Mouse (Mus musculus) E14TG2a.4 (cell line): ENCODE measurements around the gene Ndufaf3.
A peak's percentile ranks its signal among the peaks of the same experiment; 100 is the strongest.

ENCODE experiments used
- H3K27me3 ChIP-seq: 2 replicates; pipeline ENCODE4 v1.6.1; 2014; ENCODE audit warnings: low read length, control low read depth; ENCODE audit not compliant: insufficient read depth
- H3K36me3 ChIP-seq: 2 replicates; pipeline ENCODE4 v1.6.1; 2014; ENCODE audit warnings: low read length, control low read depth; ENCODE audit not compliant: insufficient read depth
- H3K4me1 ChIP-seq: replicated peaks from 2 replicates; pipeline ENCODE4 v1.6.1; 2014; ENCODE audit warnings: low read depth, low read length, control low read depth
- H3K4me3 ChIP-seq: replicated peaks from 2 replicates; pipeline ENCODE4 v1.5.1; 2014; ENCODE audit warnings: mild to moderate bottlenecking, low read length
- H3K9me3 ChIP-seq: 2 replicates; pipeline ENCODE4 v1.6.1; 2014; ENCODE audit warnings: low read length, control low read depth
- CTCF ChIP-seq: conservative IDR thresholded peaks from 2 replicates; pipeline ENCODE4 v1.5.1; 2014; ENCODE audit warnings: low read length
- NANOG ChIP-seq: IDR thresholded peaks from 2 replicates; pipeline ENCODE4 v1.6.1; 2014; ENCODE audit warnings: borderline replicate concordance, low read length, mixed read lengths
- POU5F1 ChIP-seq: IDR thresholded peaks from 2 replicates; pipeline ENCODE4 v1.6.1; 2014; ENCODE audit warnings: low read length, borderline replicate concordance

Gene Ndufaf3

DNA sequence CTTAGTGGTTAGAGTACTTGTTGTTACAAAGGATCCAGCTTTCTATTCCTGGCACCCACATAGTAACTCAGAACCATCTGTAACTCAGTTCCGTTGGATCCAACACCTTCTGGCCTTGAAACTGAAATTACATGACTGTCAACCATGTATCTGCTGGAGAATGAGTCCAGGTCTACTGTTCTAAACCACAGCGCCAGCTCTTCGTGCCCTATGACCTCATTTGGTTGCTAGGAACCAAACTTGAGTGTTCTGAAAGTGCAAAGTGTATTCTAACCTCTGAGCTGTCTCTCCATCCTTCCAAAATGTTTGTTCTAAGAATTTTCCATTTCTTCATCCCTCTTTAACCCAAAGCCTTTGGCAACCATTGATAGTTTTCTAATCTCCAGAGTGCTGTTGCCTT is 21.2 kb downstream of the Ndufaf3 start:
- peaks cover 97% of the 10 kb centered on the region for H3K36me3 ChIP-seq
- H3K4me3 ChIP-seq, result no peak overlapping the region
- no peaks in the 10 kb centered on the region for H3K27me3 ChIP-seq
- H3K4me1 ChIP-seq, result peaks cover 18% of the 10 kb centered on the region
- no peaks in the 10 kb centered on the region for H3K9me3 ChIP-seq
- TF ChIP-seq CTCF, result no peak
- TF ChIP-seq POU5F1, result no peak
- no peak for TF ChIP-seq NANOG

DNA sequence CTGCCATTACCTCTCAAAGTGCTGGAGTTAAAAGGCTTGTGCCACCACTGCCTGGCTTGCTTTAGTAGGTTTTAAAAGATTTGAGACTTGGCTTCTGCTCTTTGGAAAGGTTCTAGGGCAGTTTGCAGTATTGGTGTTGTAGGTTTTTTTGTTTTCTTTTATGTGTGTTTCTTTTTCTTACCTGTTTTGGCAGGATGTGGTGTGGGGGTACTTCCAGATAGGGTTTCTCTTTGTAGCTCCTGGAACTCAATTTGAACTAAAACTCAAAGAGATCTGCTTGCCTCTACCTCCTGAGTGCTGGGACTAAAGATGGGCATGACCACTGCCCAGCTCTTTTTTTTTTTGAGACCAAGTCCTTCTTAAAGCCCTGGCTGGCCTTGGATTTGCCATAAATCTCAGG is 26.4 kb downstream of the Ndufaf3 start:
- Histone ChIP-seq H3K27me3 (no peaks in the 10 kb centered on the region), H3K36me3 (peaks cover 99% of the 10 kb centered on the region), H3K4me3 (no peak overlapping the region), H3K4me1 (peaks cover 26% of the 10 kb centered on the region), H3K9me3 (no peaks in the 10 kb centered on the region)
- TF ChIP-seq NANOG, result no peak
- no peak for TF ChIP-seq POU5F1
- no peak for TF ChIP-seq CTCF

DNA sequence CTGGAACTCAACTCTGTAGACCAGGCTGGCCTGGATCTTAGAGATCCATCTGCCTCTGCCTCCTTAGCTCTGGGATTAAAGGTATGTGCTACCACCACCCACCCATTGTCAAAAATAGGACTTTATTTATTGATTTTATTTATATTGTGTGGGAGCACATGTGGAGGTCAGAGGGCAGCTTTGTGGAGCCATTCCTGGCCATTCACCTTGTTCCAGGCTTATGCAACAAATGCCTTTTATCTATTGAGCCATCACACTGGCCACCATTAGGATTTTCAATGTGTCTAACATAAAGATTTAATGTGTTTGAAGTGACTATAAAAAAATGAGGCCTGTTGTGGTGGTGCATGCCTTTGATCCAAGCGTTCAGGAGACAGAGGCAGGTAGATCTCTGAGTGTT is 35.7 kb downstream of the Ndufaf3 start:
- no peaks in the 10 kb centered on the region for H3K27me3 ChIP-seq
- TF ChIP-seq POU5F1, result no peak
- no peak for TF ChIP-seq NANOG
- no peak for TF ChIP-seq CTCF
- H3K9me3 ChIP-seq, result no peaks in the 10 kb centered on the region
- H3K4me3 ChIP-seq, result no peak overlapping the region
- peaks cover 98% of the 10 kb centered on the region for H3K36me3 ChIP-seq
- H3K4me1 ChIP-seq, result peaks cover 26% of the 10 kb centered on the region

- no peaks in the 10 kb centered on the region for H3K27me3 ChIP-seq
Measured at GRCm38 (mm10) chr9:108530954-108531353, 36.3 kb downstream of the Ndufaf3 start.

GRCm38 (mm10) chr9:108525400-108525799 is 41.8 kb downstream of the Ndufaf3 start:
- Histone ChIP-seq H3K27me3 (no peaks in the 10 kb centered on the region), H3K4me3 (no peak overlapping the region), H3K36me3 (peaks cover 79% of the 10 kb centered on the region), H3K4me1 (peaks cover 53% of the 10 kb centered on the region), H3K9me3 (no peaks in the 10 kb centered on the region)
- no peak for TF ChIP-seq POU5F1
- TF ChIP-seq CTCF, result no peak
- no peak for TF ChIP-seq NANOG

More at GRCm38 (mm10) chr9:108530954-108531353, 36.3 kb downstream of the Ndufaf3 start:
- Histone ChIP-seq H3K9me3 (no peaks in the 10 kb centered on the region), H3K36me3 (peaks cover 98% of the 10 kb centered on the region), H3K4me3 (no peak overlapping the region), H3K4me1 (peaks cover 28% of the 10 kb centered on the region)
- TF ChIP-seq NANOG (no peak), POU5F1 (no peak)

- peaks cover 77% of the 10 kb centered on the region for H3K36me3 ChIP-seq
- H3K4me1 ChIP-seq, result peaks cover 73% of the 10 kb centered on the region
- no peaks in the 10 kb centered on the region for H3K9me3 ChIP-seq
- H3K4me3 ChIP-seq, result no peak overlapping the region
- H3K27me3 ChIP-seq, result no peaks in the 10 kb centered on the region
- TF ChIP-seq CTCF (no peak), POU5F1 (no peak), NANOG (no peak)
Measured at GRCm38 (mm10) chr9:108523341-108523740, 43.9 kb downstream of the Ndufaf3 start.

DNA sequence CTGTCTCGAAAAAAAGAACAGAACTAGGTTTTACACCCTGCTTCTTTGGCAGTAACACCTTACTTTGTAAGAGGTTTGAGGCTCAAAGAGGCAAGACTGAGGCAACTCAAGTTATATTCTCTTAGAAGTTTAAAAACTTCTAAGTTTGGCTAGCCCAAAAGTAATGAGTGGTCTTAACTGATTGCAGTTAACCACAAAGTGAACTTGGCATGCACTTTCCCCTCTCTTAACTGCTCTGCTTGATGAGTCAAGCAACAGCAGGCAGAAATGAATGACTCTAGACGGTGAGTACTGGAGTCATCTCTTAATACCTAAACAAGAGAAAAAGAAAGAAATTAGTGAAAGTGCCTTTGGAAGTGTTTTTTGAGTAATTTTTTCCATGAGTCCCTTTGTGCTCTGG is 45.6 kb downstream of the Ndufaf3 start:
- H3K4me3 ChIP-seq, result no peak overlapping the region
- peaks cover 68% of the 10 kb centered on the region for H3K4me1 ChIP-seq
- H3K27me3 ChIP-seq, result no peaks in the 10 kb centered on the region
- H3K9me3 ChIP-seq, result no peaks in the 10 kb centered on the region
- H3K36me3 ChIP-seq, result peaks cover 61% of the 10 kb centered on the region
- no peak for TF ChIP-seq POU5F1
- no peak for TF ChIP-seq NANOG
- no peak for TF ChIP-seq CTCF

- Histone ChIP-seq H3K4me1 (peaks cover 51% of the 10 kb centered on the region), H3K27me3 (no peaks in the 10 kb centered on the region), H3K36me3 (peaks cover 65% of the 10 kb centered on the region), H3K9me3 (no peaks in the 10 kb centered on the region), H3K4me3 (peak overlapping the region; percentile 93)
- TF ChIP-seq CTCF, result no peak
- TF ChIP-seq NANOG, result no peak
- no peak for TF ChIP-seq POU5F1
Measured at GRCm38 (mm10) chr9:108517931-108518332, 49.3 kb downstream of the Ndufaf3 start.

GRCm38 (mm10) chr9:108517253-108517930 is 49.8 kb downstream of the Ndufaf3 start:
- Histone ChIP-seq H3K9me3 (no peaks in the 10 kb centered on the region), H3K27me3 (no peaks in the 10 kb centered on the region), H3K4me3 (peak overlapping the region; percentile 93), H3K4me1 (peaks cover 51% of the 10 kb centered on the region), H3K36me3 (peaks cover 67% of the 10 kb centered on the region)
- no peak for TF ChIP-seq CTCF
- TF ChIP-seq NANOG, result no peak
- no peak for TF ChIP-seq POU5F1
